Mouse (Mus musculus) left cerebral cortex, postnatal 14 days (tissue): ENCODE results near the gene 9130204L05Rik. TPM values are rescaled to one million over a fixed set of nuclear protein-coding genes. Genes with fewer than 3 reads are reported as not detected.

Source experiments
- DNase-seq, 2 experiments: peaks; one replicate each; pipeline ENCODE4 v3.0.0; 2021 to 2022; ENCODE audit warnings: low spot score in 2 of 2, mixed read lengths in 1 of 2
- intact Hi-C: fragments of 180-260 bp; cut with DNase I; formaldehyde crosslinking; loops from one replicate; pipeline ENCODE4 v1.15.1; 2025
- long read RNA-seq, 2 experiments: library from polyadenylated mRNA; stranded (forward); transcript quantifications; one replicate each; pipeline ENCODE4 v2.0.0; 2021
- total RNA-seq, 2 experiments: library from RNA; stranded (reverse); gene quantifications; 2 replicates each; pipeline ENCODE4 v1.2.3; 2021

Gene 9130204L05Rik
- not detected for total RNA-seq
- long read RNA-seq, experiment 1 = 0 reads
- long read RNA-seq, experiment 2 = 0 reads

DNA sequence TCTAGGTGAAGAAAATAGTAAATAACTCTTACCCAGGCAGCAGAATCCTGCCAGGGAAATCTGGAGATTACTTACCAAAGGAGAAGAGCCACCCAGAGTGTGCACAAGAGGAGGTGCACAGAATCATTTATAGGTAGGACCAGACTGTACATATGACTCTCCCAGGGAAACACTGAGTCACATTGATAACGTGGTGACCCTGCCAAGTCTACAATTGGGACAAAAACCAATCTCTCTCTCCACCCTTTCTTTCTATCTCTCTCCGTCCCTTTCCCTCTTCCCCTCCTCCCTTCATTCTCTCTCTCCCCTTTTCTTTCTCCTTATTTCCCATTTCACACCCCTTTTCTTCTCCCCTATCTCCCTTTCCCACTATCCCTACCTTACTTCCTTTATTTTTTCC lies at the start of gene 9130204L05Rik:
TSS of gene 9130204L05Rik (minus strand) at position 101 of the 400 bp plus-strand sequence.
- intact Hi-C loops = no loop called here

GRCm38 (mm10) chr3:91108696-91109095 lies 18.1 kb upstream of the 9130204L05Rik start:
- no peak for DNase-seq
- intact Hi-C loops = no loop called here

More for the DNA sequence above, at the start of gene 9130204L05Rik:
- no peak for DNase-seq

DNA sequence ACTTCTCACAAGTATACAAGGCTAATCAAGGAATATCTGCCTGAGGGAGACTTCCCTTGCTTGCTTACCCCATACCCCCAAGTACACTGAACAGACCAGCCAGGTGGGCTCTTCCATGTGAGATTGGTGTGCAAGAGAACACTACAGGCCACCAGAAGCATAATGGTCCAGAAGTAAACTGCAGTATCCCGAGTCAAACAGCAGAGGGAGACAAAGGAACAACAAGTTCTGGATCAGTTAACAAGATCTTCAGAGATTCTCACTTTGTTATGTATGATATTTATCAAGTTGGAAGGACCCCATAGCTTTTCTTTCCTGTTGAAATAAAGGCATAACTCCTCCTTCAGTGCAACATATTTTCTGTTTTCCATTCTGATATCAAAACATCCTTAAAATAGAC lies 31.4 kb downstream of the 9130204L05Rik start:
- DNase-seq = no peak
- intact Hi-C loops = no loop called here

GRCm38 (mm10) chr3:91052654-91053053 lies 37.9 kb downstream of the 9130204L05Rik start:
- DNase-seq = no peak
- intact Hi-C loops = no loop called here
